Mouse (Mus musculus): ENCODE results near the gene Olfr266. TPM values are rescaled to one million over a fixed set of nuclear protein-coding genes. Genes with fewer than 3 reads are reported as not detected.

The Olfr266 gene
- total RNA-seq (2015; ENCODE audit: low replicate concordance) = not detected in 2 replicates
- not detected in 2 replicates for total RNA-seq (2017; ENCODE audit: low replicate concordance)

GRCm38 (mm10) chr3:106826187-106826586 lies at the start of gene Olfr266:
Gene Olfr266 (minus strand): TSS chr3:106826287.
- no peak for ATAC-seq (replicated peaks; ENCODE audit: low FRiP score, poor library complexity, severe bottlenecking)

- no peak for ATAC-seq (replicated peaks; ENCODE audit: low FRiP score, poor library complexity, severe bottlenecking)
Measured at GRCm38 (mm10) chr3:106875626-106876025, 49.5 kb upstream of the Olfr266 start.

- ATAC-seq (replicated peaks; ENCODE audit: low FRiP score, poor library complexity, severe bottlenecking) = no peak
Measured at GRCm38 (mm10) chr3:106872893-106873292, 46.8 kb upstream of the Olfr266 start.

GRCm38 (mm10) chr3:106832107-106832506 lies 6.0 kb upstream of the Olfr266 start:
- ATAC-seq (replicated peaks; ENCODE audit: low FRiP score, poor library complexity, severe bottlenecking) = no peak

GRCm38 (mm10) chr3:106817676-106818075 lies 8.4 kb downstream of the Olfr266 start:
- ATAC-seq (replicated peaks; ENCODE audit: low FRiP score, poor library complexity, severe bottlenecking) = no peak

- no peak for ATAC-seq (replicated peaks; ENCODE audit: low FRiP score, poor library complexity, severe bottlenecking)
Measured at GRCm38 (mm10) chr3:106808972-106809695, 17.0 kb downstream of the Olfr266 start.

- no peak for ATAC-seq (replicated peaks; ENCODE audit: low FRiP score, poor library complexity, severe bottlenecking)
Measured at GRCm38 (mm10) chr3:106798079-106798478, 28.0 kb downstream of the Olfr266 start.

- ATAC-seq (replicated peaks; ENCODE audit: low FRiP score, poor library complexity, severe bottlenecking) = no peak
Measured at GRCm38 (mm10) chr3:106789930-106790329, 36.2 kb downstream of the Olfr266 start, which contains the start of gene Cd53. Gene Cd53 (minus strand): TSS chr3:106790149.

- no peak for ATAC-seq (replicated peaks; ENCODE audit: low FRiP score, poor library complexity, severe bottlenecking)
Measured at GRCm38 (mm10) chr3:106788440-106788887, 37.6 kb downstream of the Olfr266 start.

- ATAC-seq (replicated peaks; ENCODE audit: low FRiP score, poor library complexity, severe bottlenecking) = no peak
Measured at GRCm38 (mm10) chr3:106787972-106788371, 38.1 kb downstream of the Olfr266 start.

- no peak for ATAC-seq (replicated peaks; ENCODE audit: low FRiP score, poor library complexity, severe bottlenecking)
Measured at GRCm38 (mm10) chr3:106785130-106785529, 41.0 kb downstream of the Olfr266 start.

GRCm38 (mm10) chr3:106771834-106772233 lies 54.3 kb downstream of the Olfr266 start:
- ATAC-seq (replicated peaks; ENCODE audit: low FRiP score, poor library complexity, severe bottlenecking) = no peak

Other genes with a start within 250 kb of the Olfr266 start
- 27.0 and 60.4 TPM in 2 replicates for gene Lrif1, start 141.3 kb downstream of the Olfr266 start, total RNA-seq (2015; ENCODE audit: low replicate concordance)
- gene Lrif1, start 141.3 kb downstream of the Olfr266 start, total RNA-seq (2017; ENCODE audit: low replicate concordance) = 15.7 and 21.1 TPM in 2 replicates
- 99.5 and 110 TPM in 2 replicates for gene Cd53, start 36.1 kb downstream of the Olfr266 start, total RNA-seq (2015; ENCODE audit: low replicate concordance)
- gene Cd53, start 36.1 kb downstream of the Olfr266 start, total RNA-seq (2017; ENCODE audit: low replicate concordance) = 48.1 and 62.0 TPM in 2 replicates
- gene Kcna3, start 209.9 kb upstream of the Olfr266 start, total RNA-seq (2015; ENCODE audit: low replicate concordance) = 7.5 TPM in 1 of 2 replicates, not detected in the other
- not detected in 2 replicates for gene Kcna3, start 209.9 kb upstream of the Olfr266 start, total RNA-seq (2017; ENCODE audit: low replicate concordance)